Mouse (Mus musculus) forebrain, embryonic 14.5 days (tissue): ENCODE measurements around the gene Dusp22. TPM values are rescaled to one million over a fixed set of nuclear protein-coding genes. Genes with fewer than 3 reads are reported as not detected.

Experiments used
- ATAC-seq: fragments of 200-750 bp; cut with Nextera tagmentation; 2 replicates; pipeline ENCODE4 v1.8.0; 2017; ENCODE audit warnings: mild to moderate bottlenecking, moderate library complexity
- DNase-seq: peaks from one replicate; pipeline ENCODE4 v3.0.0-alpha.2; 2015; ENCODE audit warnings: low spot score
- H3K27ac ChIP-seq: fragments of 300-500 bp; sonication (generic); 2 replicates; pipeline ENCODE4 v1.5.1; 2014; ENCODE audit warnings: low read depth, mild to moderate bottlenecking, control low read depth, low read length, moderate library complexity
- H3K27me3 ChIP-seq: fragments of 300-500 bp; sonication (generic); replicated peaks from 2 replicates; pipeline ENCODE4 v1.6.1; 2014; ENCODE audit warnings: low read length, control low read depth, mixed read lengths; ENCODE audit not compliant: control insufficient read depth, insufficient read depth
- H3K36me3 ChIP-seq: fragments of 300-500 bp; sonication (generic); 2 replicates; pipeline ENCODE4 v1.6.1; 2014; ENCODE audit warnings: low read length, control low read depth; ENCODE audit not compliant: control insufficient read depth, insufficient read depth
- H3K4me1 ChIP-seq: fragments of 300-500 bp; sonication (generic); 2 replicates; pipeline ENCODE4 v1.6.1; 2014; ENCODE audit warnings: antibody characterized with exemption, low read length, control low read depth; ENCODE audit not compliant: control insufficient read depth, insufficient read depth
- H3K4me2 ChIP-seq: fragments of 300-500 bp; sonication (generic); 2 replicates; pipeline ENCODE4 v1.6.1; 2014; ENCODE audit warnings: mild to moderate bottlenecking, control low read depth, low read length
- H3K4me3 ChIP-seq: fragments of 300-500 bp; sonication (generic); 2 replicates; pipeline ENCODE4 v1.5.1; 2014; ENCODE audit warnings: low read depth, low read length, control low read depth
- H3K9ac ChIP-seq: fragments of 300-500 bp; sonication (generic); 2 replicates; pipeline ENCODE4 v1.6.1; 2014; ENCODE audit warnings: mild to moderate bottlenecking, low read length, control low read depth, moderate library complexity
- H3K9me3 ChIP-seq: fragments of 300-500 bp; sonication (generic); replicated peaks from 2 replicates; pipeline ENCODE4 v1.6.1; 2016; ENCODE audit warnings: low read length, control low read depth, mixed read lengths; ENCODE audit not compliant: control insufficient read depth
- WGBS: fragments of 180-500 bp; shearing (Covaris S2); extraction: QIAGEN DNeasy Blood & Tissue Kit; methylation state at CpG from one replicate; pipeline ENCODE4 v1.1.7; 2014; 5-methylcytosine and 5-hydroxymethylcytosine counted together
- polyA plus RNA-seq: library from polyadenylated mRNA; unstranded; fragments of >200 nt; fragmentation: Nextera tagmentation; extraction: Ambion mirVana; gene quantifications from 2 replicates; pipeline ENCODE4 v1.2.1, GENCODE M21; 2014

Dusp22 gene
- polyA plus RNA-seq, 1 experiment from 2014 or later = 11.5 TPM

GRCm38 (mm10) chr13:30685957-30686356 is 26.2 kb downstream of the Dusp22 start:
- Histone ChIP-seq H3K27me3 (no peaks in the 10 kb centered on the region), H3K36me3 (no peaks in the 10 kb centered on the region), H3K9me3 (no peaks in the 10 kb centered on the region), H3K9ac (no peak overlapping the region), H3K4me2 (no peak overlapping the region), H3K27ac (no peak overlapping the region), H3K4me1 (no peaks in the 10 kb centered on the region), H3K4me3 (no peak overlapping the region)
- DNase-seq (no peak), ATAC-seq (no peak)
- WGBS = 89% methylated on average over 2 of the region's 2 CpGs

- Histone ChIP-seq H3K4me1 (no peaks in the 10 kb centered on the region), H3K27me3 (no peaks in the 10 kb centered on the region), H3K4me2 (no peak overlapping the region), H3K4me3 (no peak overlapping the region), H3K9me3 (no peaks in the 10 kb centered on the region), H3K9ac (no peak overlapping the region), H3K27ac (no peak overlapping the region), H3K36me3 (no peaks in the 10 kb centered on the region)
- DNase-seq (no peak), ATAC-seq (no peak)
- 87% methylated on average over 12 of the region's 12 CpGs for WGBS
Observed at GRCm38 (mm10) chr13:30688035-30688616, 28.3 kb downstream of the Dusp22 start.

GRCm38 (mm10) chr13:30689475-30689874 is 29.7 kb downstream of the Dusp22 start:
- Histone ChIP-seq H3K27me3 (no peaks in the 10 kb centered on the region), H3K9ac (no peak overlapping the region), H3K4me3 (no peak overlapping the region), H3K9me3 (no peaks in the 10 kb centered on the region), H3K4me2 (no peak overlapping the region), H3K27ac (no peak overlapping the region), H3K4me1 (no peaks in the 10 kb centered on the region), H3K36me3 (no peaks in the 10 kb centered on the region)
- ATAC-seq (no peak), DNase-seq (no peak)
- 94% methylated on average over 5 of the region's 5 CpGs for WGBS

GRCm38 (mm10) chr13:30691441-30692292 is 31.9 kb downstream of the Dusp22 start:
- no peak for DNase-seq
- H3K9me3 ChIP-seq = no peaks in the 10 kb centered on the region
- H3K36me3 ChIP-seq = no peaks in the 10 kb centered on the region
- no peaks in the 10 kb centered on the region for H3K4me1 ChIP-seq
- no peak overlapping the region for H3K4me2 ChIP-seq
- no peak for ATAC-seq
- H3K27ac ChIP-seq = no peak overlapping the region
- whole genome bisulfite sequencing = 88% methylated on average over 9 of the region's 9 CpGs
- H3K27me3 ChIP-seq = no peaks in the 10 kb centered on the region
- H3K9ac ChIP-seq = no peak overlapping the region
- no peak overlapping the region for H3K4me3 ChIP-seq

GRCm38 (mm10) chr13:30692644-30693385 is 33.0 kb downstream of the Dusp22 start:
- ATAC-seq = no peak
- no peaks in the 10 kb centered on the region for H3K4me1 ChIP-seq
- no peaks in the 10 kb centered on the region for H3K27me3 ChIP-seq
- H3K27ac ChIP-seq = no peak overlapping the region
- WGBS = 85% methylated on average over 7 of the region's 7 CpGs
- no peak overlapping the region for H3K9ac ChIP-seq
- no peak overlapping the region for H3K4me3 ChIP-seq
- no peaks in the 10 kb centered on the region for H3K36me3 ChIP-seq
- no peak overlapping the region for H3K4me2 ChIP-seq
- no peak for DNase-seq
- no peaks in the 10 kb centered on the region for H3K9me3 ChIP-seq

GRCm38 (mm10) chr13:30695232-30695631 is 35.4 kb downstream of the Dusp22 start:
- ATAC-seq = no peak
- 63% methylated on average over 1 of the region's 1 CpGs for WGBS

GRCm38 (mm10) chr13:30695890-30696289 is 36.1 kb downstream of the Dusp22 start:
- H3K27ac ChIP-seq = no peak overlapping the region

More at GRCm38 (mm10) chr13:30695232-30695631, 35.4 kb downstream of the Dusp22 start:
- Histone ChIP-seq H3K27ac (no peak overlapping the region), H3K27me3 (no peaks in the 10 kb centered on the region), H3K4me3 (no peak overlapping the region), H3K4me1 (no peaks in the 10 kb centered on the region), H3K36me3 (no peaks in the 10 kb centered on the region), H3K9ac (no peak overlapping the region), H3K4me2 (no peak overlapping the region), H3K9me3 (no peaks in the 10 kb centered on the region)
- no peak for DNase-seq

GRCm38 (mm10) chr13:30697880-30698279 is 38.1 kb downstream of the Dusp22 start:
- Histone ChIP-seq H3K4me3 (no peak overlapping the region), H3K27ac (no peak overlapping the region), H3K27me3 (no peaks in the 10 kb centered on the region), H3K9me3 (no peaks in the 10 kb centered on the region), H3K36me3 (no peaks in the 10 kb centered on the region), H3K4me1 (no peaks in the 10 kb centered on the region), H3K4me2 (no peak overlapping the region), H3K9ac (no peak overlapping the region)
- DNase-seq (no peak), ATAC-seq (no peak)
- 96% methylated on average over 5 of the region's 5 CpGs for WGBS

More at GRCm38 (mm10) chr13:30695890-30696289, 36.1 kb downstream of the Dusp22 start:
- Histone ChIP-seq H3K36me3 (no peaks in the 10 kb centered on the region), H3K4me3 (no peak overlapping the region), H3K4me1 (no peaks in the 10 kb centered on the region), H3K27me3 (no peaks in the 10 kb centered on the region), H3K9me3 (no peaks in the 10 kb centered on the region), H3K9ac (no peak overlapping the region), H3K4me2 (no peak overlapping the region)
- DNase-seq (no peak), ATAC-seq (no peak)
- 83% methylated on average over 2 of the region's 2 CpGs for WGBS
